Mouse (Mus musculus): ENCODE results near the gene Nsun4.
A peak's percentile ranks its signal among the peaks of the same experiment; 100 is the strongest.

Gene Nsun4

GRCm38 (mm10) chr4:116053399-116053961, at the start of gene Nsun4:
Nsun4 (minus strand) TSS chr4:116053876.
- peak; percentile 93 for DNase-seq

GRCm38 (mm10) chr4:116100959-116101358, 47.3 kb upstream of the Nsun4 start:
- no peak for DNase-seq

- DNase-seq: no peak
Measured at GRCm38 (mm10) chr4:116097211-116097610, 43.5 kb upstream of the Nsun4 start.

- no peak for DNase-seq
Measured at GRCm38 (mm10) chr4:116096291-116096690, 42.6 kb upstream of the Nsun4 start.

GRCm38 (mm10) chr4:116088510-116089249, 35.0 kb upstream of the Nsun4 start:
- DNase-seq: peak; percentile 38

- DNase-seq: no peak
Measured at GRCm38 (mm10) chr4:116077240-116078095, 23.8 kb upstream of the Nsun4 start.

- peak; percentile 28 for DNase-seq
Measured at GRCm38 (mm10) chr4:116076369-116077231, 22.9 kb upstream of the Nsun4 start.

GRCm38 (mm10) chr4:116075631-116076368, 22.1 kb upstream of the Nsun4 start:
- DNase-seq: peak; percentile 48

GRCm38 (mm10) chr4:116074861-116075620, 21.4 kb upstream of the Nsun4 start, which contains the start of the genes Uqcrh and Lrrc41:
Uqcrh (minus strand) TSS chr4:116075071.
Lrrc41 (plus strand) TSS chr4:116075269.
- DNase-seq: peak; percentile 95

- DNase-seq: no peak
Measured at GRCm38 (mm10) chr4:116074145-116074675, 20.5 kb upstream of the Nsun4 start.

GRCm38 (mm10) chr4:116073146-116073545, 19.5 kb upstream of the Nsun4 start:
- no peak for DNase-seq

GRCm38 (mm10) chr4:116070116-116070515, 16.4 kb upstream of the Nsun4 start:
- no peak for DNase-seq

- no peak for DNase-seq
Measured at GRCm38 (mm10) chr4:116063855-116064254, 10.2 kb upstream of the Nsun4 start.

- no peak for DNase-seq
Measured at GRCm38 (mm10) chr4:116059012-116059726, 5.5 kb upstream of the Nsun4 start.

- no peak for DNase-seq
Measured at GRCm38 (mm10) chr4:116057559-116057958, 3.9 kb upstream of the Nsun4 start.

GRCm38 (mm10) chr4:116052526-116053293, 966 bp downstream of the Nsun4 start:
- no peak for DNase-seq

GRCm38 (mm10) chr4:116049211-116049610, 4.5 kb downstream of the Nsun4 start:
- no peak for DNase-seq

- no peak for DNase-seq
Measured at GRCm38 (mm10) chr4:116048130-116048920, 5.4 kb downstream of the Nsun4 start.

All from right cerebral cortex, adult 18-20 months (tissue).